Mouse (Mus musculus): Measurements from ENCODE around the gene Pick1. TPM values are rescaled to one million over a fixed set of nuclear protein-coding genes. Genes with fewer than 3 reads are reported as not detected.

Gene Pick1
- polyA plus RNA-seq, 1 experiment from 2014 or later, result 19.3 TPM

DNA sequence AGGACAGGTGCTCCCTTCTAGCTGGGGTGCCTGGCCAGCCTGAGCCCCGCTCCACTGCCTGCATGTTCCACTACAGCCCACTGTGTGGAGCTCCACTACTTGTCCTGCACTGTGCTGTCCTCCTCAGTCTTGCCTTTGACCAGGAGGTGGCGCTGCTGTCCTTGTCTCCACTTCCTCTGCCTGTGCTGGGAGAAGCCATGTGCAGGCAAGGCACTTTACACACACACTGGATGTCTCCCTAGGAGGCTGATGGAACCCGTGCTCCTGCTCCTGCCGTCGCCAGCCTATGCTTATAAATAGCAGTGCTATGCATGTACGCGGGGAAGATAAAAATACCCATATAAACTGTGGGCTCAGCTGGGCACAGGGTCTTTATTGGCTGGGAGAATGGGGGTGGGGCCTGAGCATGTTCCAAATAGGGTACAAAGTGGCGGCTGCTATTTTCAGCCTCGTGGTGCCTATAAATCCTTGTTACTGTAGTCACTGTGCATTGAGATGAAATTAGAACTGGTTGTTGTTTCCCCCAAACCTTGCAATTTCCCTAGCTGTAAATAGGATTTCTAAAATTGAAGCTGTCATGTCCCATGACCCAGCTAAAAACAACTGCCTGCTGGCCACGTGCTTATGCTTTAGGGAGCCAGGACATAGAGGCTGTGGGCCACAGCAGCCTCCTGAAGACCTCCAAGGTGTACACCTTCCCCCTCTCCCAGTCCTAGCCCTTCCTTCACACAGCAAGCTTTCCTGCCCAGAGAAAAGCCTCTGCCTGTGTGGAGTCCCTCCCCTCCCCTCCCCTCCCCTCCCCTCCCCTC, 14.5 kb downstream of the Pick1 start:
- 11% methylated on average over 10 of the region's 10 CpGs for WGBS (ENCODE audit: insufficient replicate concordance)
- no peak overlapping the region for H3K9ac ChIP-seq (ENCODE audit: low read depth, low read length)
- H3K9me3 ChIP-seq (replicated peaks; ENCODE audit: control insufficient read depth, low read length), result no peaks in the 10 kb centered on the region
- peak; percentile 88 for ATAC-seq (replicated peaks; ENCODE audit: insufficient number of reproducible peaks, low FRiP score, low TSS enrichment)
- peak overlapping the region; percentile 94 for H3K27ac ChIP-seq (ENCODE audit: low read depth, low read length)
- H3K27me3 ChIP-seq (ENCODE audit: control insufficient read depth, insufficient read depth, low read length), result no peaks in the 10 kb centered on the region
- H3K36me3 ChIP-seq (ENCODE audit: control insufficient read depth, insufficient read depth, low read length), result peaks cover 28% of the 10 kb centered on the region
- H3K4me2 ChIP-seq, result 0 out of 2 replicates have a peak overlapping the region, but pooled peaks have one; percentile 6
- H3K4me3 ChIP-seq (ENCODE audit: low read depth, low read length), result no peak overlapping the region
- H3K4me1 ChIP-seq (ENCODE audit: control insufficient read depth, insufficient read depth, low read length), result peaks cover 17% of the 10 kb centered on the region

DNA sequence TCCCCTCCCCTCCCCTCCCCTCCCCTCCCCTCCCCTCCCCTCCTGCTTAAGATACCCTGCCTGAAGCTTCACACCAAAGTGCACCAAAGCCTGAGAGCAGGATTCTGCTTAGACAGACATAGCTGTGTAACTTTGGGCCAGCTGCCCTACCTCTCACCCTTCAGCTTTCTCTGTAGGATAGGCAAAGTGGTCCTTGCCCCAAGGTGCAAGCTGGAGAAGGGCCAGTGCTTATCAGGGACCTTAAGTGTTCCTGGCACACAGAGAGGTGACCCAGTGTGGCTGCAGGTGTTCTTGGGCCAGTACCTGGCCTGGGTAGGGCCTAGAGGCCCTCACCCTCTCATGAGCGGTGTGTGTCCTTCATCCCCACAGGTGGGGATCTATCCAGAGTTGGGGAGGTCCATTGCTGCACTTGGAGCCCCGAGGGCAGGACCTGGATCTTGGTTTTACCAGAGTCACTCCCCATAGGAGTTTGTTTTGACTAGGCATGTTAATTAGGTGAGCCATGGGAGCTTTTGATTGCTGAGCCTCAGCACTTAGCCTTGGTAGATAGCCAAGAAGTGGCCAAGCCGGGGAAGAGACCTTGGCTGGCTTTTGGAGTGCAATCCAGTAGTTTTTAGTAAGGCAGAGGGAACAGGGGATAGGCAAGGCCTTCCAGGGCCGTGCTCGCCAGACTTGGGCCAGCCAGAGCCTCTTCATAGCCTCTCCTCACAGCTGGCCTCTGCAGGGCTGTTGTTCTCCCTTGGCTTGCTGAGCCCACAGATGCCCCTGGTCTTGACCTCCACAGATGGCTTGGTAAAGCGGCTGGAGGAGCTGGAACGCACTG, 15.3 kb downstream of the Pick1 start:
- Histone ChIP-seq H3K4me2 (no peak overlapping the region), H3K9me3 (replicated peaks; ENCODE audit: control insufficient read depth, low read length) (no peaks in the 10 kb centered on the region), H3K27me3 (ENCODE audit: control insufficient read depth, insufficient read depth, low read length) (no peaks in the 10 kb centered on the region), H3K4me1 (ENCODE audit: control insufficient read depth, insufficient read depth, low read length) (peaks cover 17% of the 10 kb centered on the region), H3K9ac (ENCODE audit: low read depth, low read length) (no peak overlapping the region; the same call in none of the 2 replicates), H3K27ac (ENCODE audit: low read depth, low read length) (peak overlapping the region; percentile 90), H3K4me3 (ENCODE audit: low read depth, low read length) (no peak overlapping the region), H3K36me3 (ENCODE audit: control insufficient read depth, insufficient read depth, low read length) (peaks cover 30% of the 10 kb centered on the region)
- WGBS (ENCODE audit: insufficient replicate concordance), result 75% methylated on average over 7 of the region's 7 CpGs
- no peak for ATAC-seq (replicated peaks; ENCODE audit: insufficient number of reproducible peaks, low FRiP score, low TSS enrichment)

DNA sequence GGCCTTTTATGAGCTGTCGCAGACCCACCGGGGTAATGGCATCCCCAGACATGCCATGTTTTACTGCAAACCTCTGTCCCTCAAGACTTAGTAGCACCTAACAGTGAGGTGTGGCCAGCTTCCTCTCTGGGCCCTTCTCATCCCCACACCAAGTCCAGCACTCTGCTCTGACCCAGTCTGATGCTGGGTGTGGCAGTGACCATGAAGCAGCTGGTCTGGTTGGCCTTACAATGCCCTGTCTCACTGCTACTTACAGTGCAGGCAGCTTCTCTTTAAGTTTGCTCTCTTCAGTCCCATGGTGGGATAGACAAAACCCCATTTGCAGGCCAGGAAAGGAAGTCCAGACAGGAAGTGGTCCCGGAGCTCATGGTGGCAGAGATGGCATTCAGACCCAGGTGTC, 16.3 kb downstream of the Pick1 start:
- peaks cover 25% of the 10 kb centered on the region for H3K36me3 ChIP-seq (ENCODE audit: control insufficient read depth, insufficient read depth, low read length)
- peaks cover 17% of the 10 kb centered on the region for H3K4me1 ChIP-seq (ENCODE audit: control insufficient read depth, insufficient read depth, low read length)
- H3K4me2 ChIP-seq, result no peak overlapping the region
- peaks cover 4% of the 10 kb centered on the region; the same call in 1 of the 2 replicates for H3K27me3 ChIP-seq (ENCODE audit: control insufficient read depth, insufficient read depth, low read length)
- no peak overlapping the region for H3K9ac ChIP-seq (ENCODE audit: low read depth, low read length)
- H3K9me3 ChIP-seq (replicated peaks; ENCODE audit: control insufficient read depth, low read length), result no peaks in the 10 kb centered on the region
- WGBS (ENCODE audit: insufficient replicate concordance), result 82% methylated on average over 3 of the region's 3 CpGs
- no peak overlapping the region for H3K4me3 ChIP-seq (ENCODE audit: low read depth, low read length)
- H3K27ac ChIP-seq (ENCODE audit: low read depth, low read length), result no peak overlapping the region
- no peak for ATAC-seq (replicated peaks; ENCODE audit: insufficient number of reproducible peaks, low FRiP score, low TSS enrichment)

DNA sequence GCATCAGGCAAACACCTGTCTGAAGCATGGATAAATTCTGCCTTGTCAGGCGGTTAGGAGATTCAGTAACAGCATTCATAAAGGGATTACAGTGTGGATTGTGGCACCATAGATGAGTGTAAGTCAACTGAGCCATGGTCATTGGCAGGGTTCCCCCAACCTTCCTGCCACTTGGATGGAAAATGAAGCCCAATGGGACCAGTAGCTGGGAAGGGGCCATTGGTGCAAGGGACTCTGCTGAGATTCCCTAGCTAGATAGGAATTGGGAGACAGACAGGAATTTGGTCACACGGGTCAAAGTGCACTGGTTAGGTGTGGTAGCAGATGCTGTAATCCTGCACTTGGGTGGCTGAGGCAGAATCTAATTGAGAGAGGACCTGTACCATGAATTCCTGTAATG, 21.3 kb downstream of the Pick1 start:
- no peak overlapping the region for H3K27ac ChIP-seq (ENCODE audit: low read depth, low read length)
- H3K9me3 ChIP-seq (replicated peaks; ENCODE audit: control insufficient read depth, low read length), result no peaks in the 10 kb centered on the region
- 72% methylated on average over 2 of the region's 2 CpGs for WGBS (ENCODE audit: insufficient replicate concordance)
- no peak overlapping the region for H3K9ac ChIP-seq (ENCODE audit: low read depth, low read length)
- H3K4me1 ChIP-seq (ENCODE audit: control insufficient read depth, insufficient read depth, low read length), result peaks cover 11% of the 10 kb centered on the region
- H3K4me2 ChIP-seq, result no peak overlapping the region
- H3K4me3 ChIP-seq (ENCODE audit: low read depth, low read length), result no peak overlapping the region
- no peak for ATAC-seq (replicated peaks; ENCODE audit: insufficient number of reproducible peaks, low FRiP score, low TSS enrichment)
- peaks cover 47% of the 10 kb centered on the region for H3K27me3 ChIP-seq (ENCODE audit: control insufficient read depth, insufficient read depth, low read length)
- H3K36me3 ChIP-seq (ENCODE audit: control insufficient read depth, insufficient read depth, low read length), result peaks cover 15% of the 10 kb centered on the region

DNA sequence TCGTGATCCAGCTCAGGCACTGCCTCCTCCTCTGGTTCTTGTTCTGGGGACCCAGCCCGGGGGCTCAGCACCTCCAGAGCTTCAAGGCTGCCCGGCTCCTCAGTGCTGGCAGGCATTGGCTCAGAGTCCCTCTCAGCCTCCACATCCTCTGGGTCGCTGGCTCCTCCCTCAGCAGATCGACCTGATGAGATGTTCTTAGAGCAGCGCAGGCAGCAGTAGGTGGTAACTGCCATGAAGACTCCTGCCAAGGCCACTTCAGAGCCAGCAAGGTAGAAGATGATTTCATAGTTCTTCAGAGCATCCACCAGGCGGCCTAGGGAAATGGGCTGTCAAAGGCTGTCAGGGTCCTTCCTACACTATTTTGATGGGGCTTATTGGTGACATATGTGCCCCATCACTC, 22.2 kb downstream of the Pick1 start:
- Histone ChIP-seq H3K4me2 (no peak overlapping the region), H3K4me3 (ENCODE audit: low read depth, low read length) (no peak overlapping the region), H3K27me3 (ENCODE audit: control insufficient read depth, insufficient read depth, low read length) (peaks cover 49% of the 10 kb centered on the region), H3K9me3 (replicated peaks; ENCODE audit: control insufficient read depth, low read length) (no peaks in the 10 kb centered on the region), H3K36me3 (ENCODE audit: control insufficient read depth, insufficient read depth, low read length) (peaks cover 13% of the 10 kb centered on the region), H3K4me1 (ENCODE audit: control insufficient read depth, insufficient read depth, low read length) (peaks cover 11% of the 10 kb centered on the region), H3K27ac (ENCODE audit: low read depth, low read length) (no peak overlapping the region), H3K9ac (ENCODE audit: low read depth, low read length) (no peak overlapping the region)
- 49% methylated on average over 7 of the region's 7 CpGs for whole genome bisulfite sequencing (ENCODE audit: insufficient replicate concordance)
- ATAC-seq (replicated peaks; ENCODE audit: insufficient number of reproducible peaks, low FRiP score, low TSS enrichment), result no peak

DNA sequence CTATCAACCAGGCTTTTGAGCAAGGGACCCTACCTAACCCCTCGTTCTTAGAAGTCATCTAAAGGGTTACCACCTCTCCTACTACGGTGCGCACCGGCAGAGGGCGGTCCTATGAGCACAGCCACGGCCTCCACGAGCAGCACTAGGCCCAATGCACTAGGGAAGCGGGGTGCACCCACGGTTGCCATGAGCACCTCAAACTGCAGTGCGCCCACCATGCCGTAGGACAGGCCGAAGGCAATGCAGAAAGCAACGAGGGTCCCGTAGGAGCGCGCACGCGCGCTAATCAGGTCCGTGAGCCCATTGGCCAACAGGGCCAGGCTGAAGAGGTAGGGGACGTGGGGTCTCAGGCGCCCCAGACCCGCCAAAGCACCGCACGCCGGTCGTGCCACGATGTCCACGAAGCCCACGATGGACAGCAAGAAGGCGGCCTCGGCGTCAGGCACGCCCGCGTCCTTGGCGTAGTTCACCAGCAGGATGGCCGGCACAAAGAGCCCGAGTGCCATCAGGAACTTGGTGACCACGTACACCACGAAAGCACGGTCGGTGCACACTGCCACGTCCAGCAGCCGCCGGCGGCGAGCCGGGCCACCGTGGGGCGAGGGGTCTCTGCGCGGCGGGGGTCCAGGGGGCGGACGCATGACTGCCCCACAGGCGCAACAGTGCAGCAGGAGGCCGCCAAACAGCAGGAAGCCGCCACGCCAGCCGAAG, 23.0 kb downstream of the Pick1 start:
- Histone ChIP-seq H3K4me1 (ENCODE audit: control insufficient read depth, insufficient read depth, low read length) (peaks cover 11% of the 10 kb centered on the region), H3K27ac (ENCODE audit: low read depth, low read length) (no peak overlapping the region), H3K27me3 (ENCODE audit: control insufficient read depth, insufficient read depth, low read length) (peaks cover 49% of the 10 kb centered on the region), H3K36me3 (ENCODE audit: control insufficient read depth, insufficient read depth, low read length) (peaks cover 8% of the 10 kb centered on the region), H3K9me3 (replicated peaks; ENCODE audit: control insufficient read depth, low read length) (no peaks in the 10 kb centered on the region), H3K4me3 (ENCODE audit: low read depth, low read length) (peak overlapping the region; percentile 50), H3K9ac (ENCODE audit: low read depth, low read length) (peak overlapping the region; percentile 71), H3K4me2 (peak overlapping the region; percentile 84)
- no peak for ATAC-seq (replicated peaks; ENCODE audit: insufficient number of reproducible peaks, low FRiP score, low TSS enrichment)
- 3% methylated on average over 61 of the region's 61 CpGs for WGBS (ENCODE audit: insufficient replicate concordance)

DNA sequence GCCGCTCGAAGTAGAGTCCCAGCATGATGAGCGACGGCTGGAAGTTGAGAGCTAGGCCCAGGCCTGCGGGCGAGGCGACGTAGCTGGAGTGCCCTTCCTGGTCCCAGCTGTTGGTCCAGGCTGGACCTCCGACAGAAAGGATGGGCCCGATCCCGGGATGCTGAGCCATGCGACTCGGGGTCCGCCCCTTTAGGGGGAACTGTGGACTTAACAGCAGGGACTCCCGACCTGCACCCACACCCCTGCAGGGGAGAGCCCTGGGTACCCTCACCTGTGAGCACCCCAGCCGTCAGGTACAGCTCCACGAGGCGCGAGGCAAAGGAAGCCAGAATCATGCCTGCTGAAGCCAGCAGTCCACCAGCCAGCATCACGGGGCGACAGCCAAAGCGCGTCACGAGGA, 23.6 kb downstream of the Pick1 start:
- ATAC-seq (replicated peaks; ENCODE audit: insufficient number of reproducible peaks, low FRiP score, low TSS enrichment), result no peak
- WGBS (ENCODE audit: insufficient replicate concordance), result 26% methylated on average over 24 of the region's 24 CpGs
- Histone ChIP-seq H3K36me3 (ENCODE audit: control insufficient read depth, insufficient read depth, low read length) (peaks cover 6% of the 10 kb centered on the region), H3K9me3 (replicated peaks; ENCODE audit: control insufficient read depth, low read length) (no peaks in the 10 kb centered on the region), H3K27ac (ENCODE audit: low read depth, low read length) (no peak overlapping the region), H3K9ac (ENCODE audit: low read depth, low read length) (peak overlapping the region; percentile 71), H3K4me1 (ENCODE audit: control insufficient read depth, insufficient read depth, low read length) (peaks cover 11% of the 10 kb centered on the region), H3K27me3 (ENCODE audit: control insufficient read depth, insufficient read depth, low read length) (peaks cover 49% of the 10 kb centered on the region), H3K4me2 (peak overlapping the region; percentile 84), H3K4me3 (ENCODE audit: low read depth, low read length) (peak overlapping the region; percentile 50)

DNA sequence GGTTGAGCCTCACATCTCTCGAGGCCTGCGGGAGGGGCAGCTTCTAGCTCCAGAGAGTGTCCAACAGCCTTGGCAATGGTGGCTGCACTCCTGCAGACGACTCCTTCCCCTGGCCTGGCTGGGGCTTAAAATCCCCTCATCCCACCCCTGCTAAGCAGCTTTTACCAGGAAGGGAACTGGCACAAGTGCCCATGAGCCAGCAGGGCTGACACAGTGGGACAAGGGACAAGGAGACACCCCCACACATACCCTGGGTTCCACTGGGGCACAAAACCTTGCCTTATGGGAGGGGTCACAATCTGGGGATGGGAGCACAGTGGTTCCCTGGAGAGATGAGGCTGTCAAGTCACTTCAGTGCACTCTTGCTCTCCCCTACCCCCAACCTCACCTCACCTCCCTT, 25.7 kb downstream of the Pick1 start, which contains the start of gene Slc16a8:
Gene Slc16a8 (minus strand): TSS at position 101 of the 400 bp plus-strand sequence.
- H3K27me3 ChIP-seq (ENCODE audit: control insufficient read depth, insufficient read depth, low read length), result peaks cover 64% of the 10 kb centered on the region
- no peak within 1 kb of the TSS for H3K4me2 ChIP-seq
- H3K4me1 ChIP-seq (ENCODE audit: control insufficient read depth, insufficient read depth, low read length), result peaks cover 11% of the 10 kb centered on the region
- no peak within 1 kb of the TSS for H3K27ac ChIP-seq (ENCODE audit: low read depth, low read length)
- whole genome bisulfite sequencing (ENCODE audit: insufficient replicate concordance), result 27% methylated on average over 3 of the region's 3 CpGs
- no peaks in the 10 kb centered on the region for H3K36me3 ChIP-seq (ENCODE audit: control insufficient read depth, insufficient read depth, low read length)
- no peak within 1 kb of the TSS for H3K9ac ChIP-seq (ENCODE audit: low read depth, low read length)
- no peak for ATAC-seq (replicated peaks; ENCODE audit: insufficient number of reproducible peaks, low FRiP score, low TSS enrichment)
- no peak within 1 kb of the TSS for H3K4me3 ChIP-seq (ENCODE audit: low read depth, low read length)
- no peaks in the 10 kb centered on the region for H3K9me3 ChIP-seq (replicated peaks; ENCODE audit: control insufficient read depth, low read length)

All from heart, embryonic 11.5 days (tissue).